Mouse (Mus musculus): Measurements from ENCODE around the gene Fam198a.

GRCm38 (mm10) chr9:121959966-121960635 lies 9.3 kb downstream of the Fam198a start:
- TF ChIP-seq POLR2A (IDR thresholded peaks at IDR 0.05; ENCODE audit: insufficient read depth, low read depth, low read length) (no peak), CTCF (IDR thresholded peaks at IDR 0.05; ENCODE audit: insufficient read depth, low read depth, low read length) (no peak)

Measured in olfactory bulb, adult 2 months (tissue).